Mouse (Mus musculus): ENCODE data around the gene Lgals1.

DNA sequence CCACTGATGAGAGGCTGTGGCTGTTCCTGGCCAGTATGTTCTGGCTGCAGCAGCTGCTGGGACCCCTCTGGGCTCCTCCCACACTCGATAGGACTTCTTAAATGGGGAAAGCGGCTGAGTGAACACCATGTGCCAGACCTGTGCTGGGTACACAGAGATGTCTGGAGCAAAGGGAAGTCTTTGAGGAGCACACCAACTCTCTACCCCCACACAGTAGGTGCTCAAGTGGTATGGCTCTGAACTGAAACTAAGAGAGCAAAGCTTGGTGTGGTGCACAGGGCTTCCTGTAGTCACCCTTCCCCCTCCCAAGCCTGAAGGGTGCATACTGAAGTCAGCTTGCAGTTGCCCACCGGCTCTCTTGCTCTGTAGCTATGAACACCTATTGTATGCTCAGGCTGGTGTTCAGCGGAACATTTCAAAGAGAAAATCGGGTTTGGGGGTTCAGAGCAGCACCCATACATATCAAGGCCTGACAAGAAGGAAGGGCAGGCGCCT is 28.0 kb upstream of the Lgals1 start:
- TF ChIP-seq CTCF (IDR thresholded peaks at IDR 0.05; ENCODE audit: low read depth) (no peak), EP300 (optimal IDR thresholded peaks at IDR 0.05) (no peak)

Measured in stomach, postnatal 0 days (tissue).